Mouse (Mus musculus) kidney, embryonic 16.5 days (tissue): ENCODE measurements at regions not wholly inside any gene's neighbourhood (a gene's known extent, or its start where the extent isn't known, plus 50 kb on each side); places are given as distances from the start of the nearest gene placed in this dataset.

Experiments used
- ATAC-seq: fragments of 200-750 bp; cut with Nextera tagmentation; 2 replicates; pipeline ENCODE4 v1.8.0; 2017; ENCODE audit warnings: moderate TSS enrichment; ENCODE audit not compliant: low FRiP score, low TSS enrichment
- H3K27ac ChIP-seq: fragments of 300-500 bp; sonication (generic); 2 replicates; pipeline ENCODE4 v1.5.1; 2014; ENCODE audit warnings: low read length
- H3K27me3 ChIP-seq: fragments of 300-500 bp; sonication (generic); 2 replicates; pipeline ENCODE4 v1.6.1; 2014; ENCODE audit warnings: low read length, control low read depth, mixed read lengths; ENCODE audit not compliant: insufficient read depth
- H3K36me3 ChIP-seq: fragments of 300-500 bp; sonication (generic); 2 replicates; pipeline ENCODE4 v1.6.1; 2014; ENCODE audit warnings: low read length, control low read depth, mixed read lengths; ENCODE audit not compliant: insufficient read depth
- H3K4me1 ChIP-seq: fragments of 300-500 bp; sonication (generic); 2 replicates; pipeline ENCODE4 v1.6.1; 2014; ENCODE audit warnings: low read length, control low read depth, mixed read lengths; ENCODE audit not compliant: insufficient read depth
- H3K4me2 ChIP-seq: fragments of 300-500 bp; sonication (generic); replicated peaks from 2 replicates; pipeline ENCODE4 v1.6.1; 2014; ENCODE audit warnings: low read depth, low read length
- H3K4me3 ChIP-seq: fragments of 300-500 bp; sonication (generic); 2 replicates; pipeline ENCODE4 v1.5.1; 2014; ENCODE audit warnings: mild to moderate bottlenecking, low read length
- H3K9ac ChIP-seq: fragments of 300-500 bp; sonication (generic); replicated peaks from 2 replicates; pipeline ENCODE4 v1.6.1; 2014; ENCODE audit warnings: low read length
- H3K9me3 ChIP-seq: fragments of 300-500 bp; sonication (generic); 2 replicates; pipeline ENCODE4 v1.6.1; 2016; ENCODE audit warnings: low read length, control low read depth
- whole genome bisulfite sequencing: fragments of 180-500 bp; shearing (Covaris S2); extraction: QIAGEN DNeasy Blood & Tissue Kit; methylation state at CpG from one replicate; pipeline ENCODE4 v1.1.7; 2014; 5-methylcytosine and 5-hydroxymethylcytosine counted together

GRCm38 (mm10) chr1:89285041-89285440 is 169.6 kb upstream of the Agap1 start:
- Histone ChIP-seq H3K27ac (no peak overlapping the region), H3K27me3 (no peaks in the 10 kb centered on the region), H3K4me3 (no peak overlapping the region), H3K36me3 (no peaks in the 10 kb centered on the region), H3K9me3 (no peaks in the 10 kb centered on the region), H3K4me1 (no peaks in the 10 kb centered on the region), H3K9ac (no peak overlapping the region), H3K4me2 (no peak overlapping the region)
- no peak for ATAC-seq
- 85% methylated on average over 4 of the region's 4 CpGs for WGBS

- Histone ChIP-seq H3K9me3 (no peaks in the 10 kb centered on the region), H3K4me1 (no peaks in the 10 kb centered on the region), H3K27ac (no peak overlapping the region), H3K9ac (no peak overlapping the region), H3K4me2 (no peak overlapping the region), H3K27me3 (no peaks in the 10 kb centered on the region), H3K36me3 (no peaks in the 10 kb centered on the region), H3K4me3 (no peak overlapping the region)
- 82% methylated on average over 10 of the region's 10 CpGs for WGBS
- ATAC-seq = no peak; the same call in 1 of the 2 replicates
Measured at GRCm38 (mm10) chr1:89287136-89287795, 167.3 kb upstream of the Agap1 start.

- Histone ChIP-seq H3K27me3 (no peaks in the 10 kb centered on the region), H3K27ac (no peak overlapping the region), H3K36me3 (no peaks in the 10 kb centered on the region), H3K9ac (no peak overlapping the region), H3K4me1 (no peaks in the 10 kb centered on the region), H3K4me2 (no peak overlapping the region), H3K4me3 (no peak overlapping the region), H3K9me3 (no peaks in the 10 kb centered on the region)
- ATAC-seq = no peak
Measured at GRCm38 (mm10) chr1:89288001-89288400, 166.6 kb upstream of the Agap1 start.

GRCm38 (mm10) chr1:89288921-89289320 is 165.7 kb upstream of the Agap1 start:
- ATAC-seq = no peak
- WGBS = 70% methylated on average over 2 of the region's 2 CpGs

GRCm38 (mm10) chr1:89296691-89297090 is 157.9 kb upstream of the Agap1 start:
- H3K27ac ChIP-seq = no peak overlapping the region
- no peak overlapping the region for H3K4me2 ChIP-seq
- H3K36me3 ChIP-seq = no peaks in the 10 kb centered on the region
- H3K9me3 ChIP-seq = no peaks in the 10 kb centered on the region
- WGBS = 67% methylated on average over 3 of the region's 3 CpGs
- H3K27me3 ChIP-seq = no peaks in the 10 kb centered on the region; the same call in 1 of the 2 replicates
- H3K9ac ChIP-seq = no peak overlapping the region
- H3K4me1 ChIP-seq = no peaks in the 10 kb centered on the region
- no peak for ATAC-seq
- no peak overlapping the region for H3K4me3 ChIP-seq

More at GRCm38 (mm10) chr1:89288921-89289320, 165.7 kb upstream of the Agap1 start:
- Histone ChIP-seq H3K9me3 (no peaks in the 10 kb centered on the region), H3K9ac (no peak overlapping the region), H3K27ac (no peak overlapping the region), H3K27me3 (no peaks in the 10 kb centered on the region), H3K36me3 (no peaks in the 10 kb centered on the region), H3K4me2 (no peak overlapping the region), H3K4me1 (no peaks in the 10 kb centered on the region), H3K4me3 (no peak overlapping the region)

- Histone ChIP-seq H3K36me3 (no peaks in the 10 kb centered on the region), H3K4me2 (no peak overlapping the region), H3K27ac (no peak overlapping the region), H3K9me3 (no peaks in the 10 kb centered on the region), H3K4me1 (0 out of 2 replicates have a peak, but pooled peaks cover 4% of the 10 kb centered on the region), H3K27me3 (no peaks in the 10 kb centered on the region; the same call in 1 of the 2 replicates), H3K4me3 (no peak overlapping the region), H3K9ac (no peak overlapping the region)
- no peak for ATAC-seq
- 78% methylated on average over 11 of the region's 11 CpGs for WGBS
Measured at GRCm38 (mm10) chr1:89297766-89298165, 156.8 kb upstream of the Agap1 start.

- 0 out of 2 replicates have a peak, but pooled peaks cover 4% of the 10 kb centered on the region for H3K4me1 ChIP-seq
- no peaks in the 10 kb centered on the region; the same call in 1 of the 2 replicates for H3K27me3 ChIP-seq
- H3K4me3 ChIP-seq = no peak overlapping the region
- no peak overlapping the region for H3K9ac ChIP-seq
- H3K9me3 ChIP-seq = peaks cover 2% of the 10 kb centered on the region; the same call in 1 of the 2 replicates
- H3K4me2 ChIP-seq = no peak overlapping the region
- ATAC-seq = no peak
- WGBS = 83% methylated on average over 6 of the region's 6 CpGs
- no peak overlapping the region for H3K27ac ChIP-seq
- no peaks in the 10 kb centered on the region for H3K36me3 ChIP-seq
Measured at GRCm38 (mm10) chr1:89301151-89301550, 153.5 kb upstream of the Agap1 start.

GRCm38 (mm10) chr1:89302368-89302951 is 152.1 kb upstream of the Agap1 start:
- ATAC-seq = no peak
- peak overlapping the region; percentile 34 for H3K4me2 ChIP-seq
- no peaks in the 10 kb centered on the region for H3K36me3 ChIP-seq
- H3K4me1 ChIP-seq = 0 out of 2 replicates have a peak, but pooled peaks cover 4% of the 10 kb centered on the region
- H3K4me3 ChIP-seq = peak overlapping the region; percentile 11; the same call in 1 of the 2 replicates
- 63% methylated on average over 20 of the region's 20 CpGs for WGBS
- no peak overlapping the region for H3K27ac ChIP-seq
- H3K27me3 ChIP-seq = no peaks in the 10 kb centered on the region; the same call in 1 of the 2 replicates
- peaks cover 6% of the 10 kb centered on the region; the same call in 1 of the 2 replicates for H3K9me3 ChIP-seq
- H3K9ac ChIP-seq = no peak overlapping the region

GRCm38 (mm10) chr1:89305171-89305570 is 149.4 kb upstream of the Agap1 start:
- Histone ChIP-seq H3K9me3 (peaks cover 6% of the 10 kb centered on the region; the same call in 1 of the 2 replicates), H3K27me3 (no peaks in the 10 kb centered on the region), H3K4me3 (no peak overlapping the region), H3K9ac (no peak overlapping the region), H3K36me3 (no peaks in the 10 kb centered on the region), H3K4me2 (no peak overlapping the region), H3K4me1 (0 out of 2 replicates have a peak, but pooled peaks cover 7% of the 10 kb centered on the region), H3K27ac (no peak overlapping the region)
- no peak for ATAC-seq
- 59% methylated on average over 7 of the region's 7 CpGs for WGBS

- WGBS = 62% methylated on average over 13 of the region's 13 CpGs
- Histone ChIP-seq H3K27me3 (no peaks in the 10 kb centered on the region), H3K4me3 (no peak overlapping the region), H3K27ac (no peak overlapping the region), H3K36me3 (no peaks in the 10 kb centered on the region), H3K4me1 (0 out of 2 replicates have a peak, but pooled peaks cover 3% of the 10 kb centered on the region), H3K9me3 (peaks cover 6% of the 10 kb centered on the region; the same call in 1 of the 2 replicates), H3K9ac (no peak overlapping the region), H3K4me2 (no peak overlapping the region)
- no peak for ATAC-seq
Measured at GRCm38 (mm10) chr1:89308788-89309187, 145.8 kb upstream of the Agap1 start.
